Mouse (Mus musculus) hindbrain, embryonic 11.5 days (tissue): ENCODE measurements around the gene Smap2. TPM values are rescaled to one million over a fixed set of nuclear protein-coding genes. Genes with fewer than 3 reads are reported as not detected.

Experiments used
- ATAC-seq: fragments of 200-750 bp; cut with Nextera tagmentation; 2 replicates; pipeline ENCODE4 v1.8.0; 2017; ENCODE audit warnings: mild to moderate bottlenecking, moderate TSS enrichment, moderate library complexity; ENCODE audit not compliant: low FRiP score
- DNase-seq: peaks from one replicate; pipeline ENCODE4 v3.0.0-alpha.2; 2015; ENCODE audit warnings: low spot score
- H3K27ac ChIP-seq: fragments of 300-500 bp; sonication (generic); 2 replicates; pipeline ENCODE4 v1.5.1; 2014; ENCODE audit warnings: mild to moderate bottlenecking, low read depth, low read length
- H3K27me3 ChIP-seq: fragments of 300-500 bp; sonication (generic); 2 replicates; pipeline ENCODE4 v1.6.1; 2014; ENCODE audit warnings: mild to moderate bottlenecking, low read length, moderate library complexity, mixed read lengths; ENCODE audit not compliant: control insufficient read depth, insufficient read depth
- H3K36me3 ChIP-seq: fragments of 300-500 bp; sonication (generic); 2 replicates; pipeline ENCODE4 v1.6.1; 2014; ENCODE audit warnings: mild to moderate bottlenecking, low read length, moderate library complexity, mixed read lengths; ENCODE audit not compliant: control insufficient read depth, insufficient read depth
- H3K4me1 ChIP-seq: fragments of 300-500 bp; sonication (generic); replicated peaks from 2 replicates; pipeline ENCODE4 v1.6.1; 2014; ENCODE audit warnings: low read length, mixed read lengths; ENCODE audit not compliant: control insufficient read depth, insufficient read depth
- H3K4me2 ChIP-seq: fragments of 300-500 bp; sonication (generic); replicated peaks from 2 replicates; pipeline ENCODE4 v1.6.1; 2014; ENCODE audit warnings: mild to moderate bottlenecking, low read depth, low read length
- H3K4me3 ChIP-seq: fragments of 300-500 bp; sonication (generic); 2 replicates; pipeline ENCODE4 v1.5.1; 2014; ENCODE audit warnings: low read depth, low read length
- H3K9ac ChIP-seq: fragments of 300-500 bp; sonication (generic); 2 replicates; pipeline ENCODE4 v1.6.1; 2014; ENCODE audit warnings: low read depth, low read length
- H3K9me3 ChIP-seq: fragments of 300-500 bp; sonication (generic); 2 replicates; pipeline ENCODE4 v1.6.1; 2016; ENCODE audit warnings: low read length; ENCODE audit not compliant: control insufficient read depth
- WGBS: fragments of 180-500 bp; shearing (Covaris S2); extraction: QIAGEN DNeasy Blood & Tissue Kit; methylation state at CpG from one replicate; pipeline ENCODE4 v1.1.7; 2014; 5-methylcytosine and 5-hydroxymethylcytosine counted together
- polyA plus RNA-seq: library from polyadenylated mRNA; unstranded; fragments of >200 nt; fragmentation: Nextera tagmentation; extraction: Ambion mirVana; gene quantifications from 2 replicates; pipeline ENCODE4 v1.2.1, GENCODE M21; 2014

The Smap2 gene
- polyA plus RNA-seq, 1 experiment from 2014 or later = 21.9 TPM

DNA sequence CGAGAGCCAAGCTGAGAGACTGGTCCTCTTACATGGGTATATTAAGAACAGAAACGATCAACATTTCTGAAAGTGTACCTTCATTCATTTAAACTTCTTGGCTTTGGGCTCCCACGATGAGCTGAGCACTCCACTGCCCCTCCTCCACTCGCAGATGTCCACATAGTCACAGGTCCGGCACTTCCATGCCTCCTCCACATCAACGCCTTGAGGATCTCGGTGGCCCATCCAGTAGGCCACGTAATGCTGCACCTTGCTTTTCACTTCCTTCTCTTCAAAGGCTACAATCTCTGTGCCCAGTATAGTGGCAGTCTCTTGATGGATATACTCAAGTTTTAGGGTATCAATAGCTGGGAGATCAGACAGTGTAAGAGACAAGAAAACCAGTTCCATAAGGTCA is 95.6 kb downstream of the Smap2 start:
- no peak for ATAC-seq
- peaks cover 12% of the 10 kb centered on the region for H3K36me3 ChIP-seq
- no peak overlapping the region for H3K4me2 ChIP-seq
- no peaks in the 10 kb centered on the region for H3K4me1 ChIP-seq
- H3K4me3 ChIP-seq = no peak overlapping the region
- H3K27ac ChIP-seq = no peak overlapping the region
- H3K27me3 ChIP-seq = no peaks in the 10 kb centered on the region
- no peaks in the 10 kb centered on the region for H3K9me3 ChIP-seq
- DNase-seq = no peak
- no peak overlapping the region for H3K9ac ChIP-seq
- WGBS = 98% methylated on average over 8 of the region's 8 CpGs

Other genes starting within 250 kb of the Smap2 start
- gene Nfyc, start 185.7 kb downstream of the Smap2 start, polyA plus RNA-seq = 123 and 126 TPM in 2 replicates
- gene Rims3, start 162.4 kb downstream of the Smap2 start, polyA plus RNA-seq = 3.5 and 3.6 TPM in 2 replicates
- 32.0 and 37.1 TPM in 2 replicates for gene Exo5, start 92.2 kb downstream of the Smap2 start, polyA plus RNA-seq
- 9.7 and 10.9 TPM in 2 replicates for gene Zfp69, start 65.5 kb downstream of the Smap2 start, polyA plus RNA-seq
- gene Col9a2, start 22.1 kb upstream of the Smap2 start, polyA plus RNA-seq = 5.1 and 7.9 TPM in 2 replicates
- gene Zmpste24, start 81.0 kb upstream of the Smap2 start, polyA plus RNA-seq = 24.3 and 28.2 TPM in 2 replicates
- gene Tmco2, start 92.0 kb upstream of the Smap2 start, polyA plus RNA-seq = not detected in 2 replicates
- 26.7 and 34.1 TPM in 2 replicates for gene Rlf, start 197.8 kb upstream of the Smap2 start, polyA plus RNA-seq